Mouse (Mus musculus) MEL (cell line): ENCODE measurements around the gene Flot2. TPM values are rescaled to one million over a fixed set of nuclear protein-coding genes. Genes with fewer than 3 reads are reported as not detected.

ENCODE experiments used
- DNase-seq: peaks from one replicate; pipeline ENCODE4 v3.0.0; 2011; ENCODE audit warnings: low read depth, low spot score
- H3K27ac ChIP-seq: 2 replicates; pipeline ENCODE4 v1.5.1; 2012; ENCODE audit warnings: low read depth, mild to moderate bottlenecking, control low read depth, low read length, moderate library complexity; ENCODE audit not compliant: control insufficient read depth
- H3K27me3 ChIP-seq, 2 experiments: fragments of 150-350 bp in 1 of 2; sonication (generic) in 1 of 2; 2 replicates each; pipeline ENCODE4 v1.6.1; 2012; ENCODE audit warnings: low read length in 2 of 2, mild to moderate bottlenecking in 2 of 2, improper control_type of control experiment in 1 of 2, moderate library complexity in 1 of 2; ENCODE audit not compliant: insufficient read depth in 2 of 2, control insufficient read depth in 1 of 2
- H3K36me3 ChIP-seq, 2 experiments: 2 replicates each; pipeline ENCODE4 v1.6.1; 2012 to 2014; ENCODE audit warnings: low read length in 2 of 2, improper control_type of control experiment in 1 of 2, inconsistent platforms in 1 of 2, mild to moderate bottlenecking in 1 of 2; ENCODE audit not compliant: insufficient read depth in 2 of 2, control insufficient read depth in 1 of 2
- H3K4me1 ChIP-seq, 2 experiments: fragments of 150-350 bp in 1 of 2; sonication (generic) in 1 of 2; 2 replicates each; pipeline ENCODE4 v1.6.1; 2012; ENCODE audit warnings: low read length in 2 of 2, improper control_type of control experiment in 1 of 2, mild to moderate bottlenecking in 1 of 2; ENCODE audit not compliant: insufficient read depth in 2 of 2, control insufficient read depth in 1 of 2
- H3K4me3 ChIP-seq, 2 experiments: fragments of 150-350 bp in 1 of 2; sonication (generic) in 1 of 2; 2 replicates each; pipeline ENCODE4 v1.5.1; 2012; ENCODE audit warnings: low read depth in 2 of 2, low read length in 2 of 2, mild to moderate bottlenecking in 2 of 2, moderate library complexity in 2 of 2, control low read depth in 1 of 2, improper control_type of control experiment in 1 of 2; ENCODE audit not compliant: control insufficient read depth in 1 of 2, insufficient read depth in 1 of 2
- H3K79me2 ChIP-seq: 2 replicates; pipeline ENCODE4 v1.6.1; 2012; ENCODE audit warnings: mild to moderate bottlenecking, low read length, moderate library complexity; ENCODE audit not compliant: control insufficient read depth, poor library complexity, insufficient read depth
- H3K9ac ChIP-seq: 2 replicates; pipeline ENCODE4 v1.6.1; 2012; ENCODE audit warnings: low read depth, mild to moderate bottlenecking, control low read depth, low read length, moderate library complexity; ENCODE audit not compliant: control insufficient read depth, poor library complexity, severe bottlenecking
- H3K9me3 ChIP-seq: fragments of 150-350 bp; sonication (generic); replicated peaks from 2 replicates; pipeline ENCODE4 v1.6.1; 2012; ENCODE audit warnings: mild to moderate bottlenecking, low read length, improper control_type of control experiment, moderate library complexity; ENCODE audit not compliant: insufficient read depth
- BHLHE40 ChIP-seq: IDR thresholded peaks from 2 replicates; pipeline ENCODE4 v1.6.1; 2012; ENCODE audit warnings: low read depth, mild to moderate bottlenecking, inconsistent platforms, low read length, improper control_type of control experiment, borderline replicate concordance
- CHD1 ChIP-seq: IDR thresholded peaks from 2 replicates; pipeline ENCODE4 v1.6.1; 2012; ENCODE audit warnings: low read depth, mild to moderate bottlenecking, inconsistent platforms, low read length, improper control_type of control experiment
- CHD2 ChIP-seq: IDR thresholded peaks from 2 replicates; pipeline ENCODE4 v1.6.1; 2011; ENCODE audit warnings: low read length, improper control_type of control experiment
- CTCF ChIP-seq, 3 experiments: IDR thresholded peaks in 2 of 3; conservative IDR thresholded peaks in 1 of 3; 2 replicates each; pipeline ENCODE4 v1.5.1; 2011 to 2012; ENCODE audit warnings: low read length in 3 of 3, low read depth in 2 of 3, mild to moderate bottlenecking in 2 of 3, improper control_type of control experiment in 1 of 3, inconsistent platforms in 1 of 3, mixed read lengths in 1 of 3, moderate library complexity in 1 of 3; ENCODE audit not compliant: control insufficient read depth in 1 of 3, insufficient read depth in 1 of 3, poor library complexity in 1 of 3, severe bottlenecking in 1 of 3
- EP300 ChIP-seq, 2 experiments: IDR thresholded peaks; 2 replicates each; pipeline ENCODE4 v1.6.1; 2011; ENCODE audit warnings: improper control_type of control experiment in 2 of 2, low read length in 2 of 2, low read depth in 1 of 2, mild to moderate bottlenecking in 1 of 2
- GABPA ChIP-seq: IDR thresholded peaks from 2 replicates; pipeline ENCODE4 v1.6.1; 2012; ENCODE audit warnings: low read depth, mild to moderate bottlenecking, inconsistent platforms, low read length, improper control_type of control experiment, moderate library complexity
- GATA1 ChIP-seq: IDR thresholded peaks from 2 replicates; pipeline ENCODE4 v1.6.1; 2011; ENCODE audit warnings: low read depth, low read length, improper control_type of control experiment
- JUND ChIP-seq: IDR thresholded peaks from 2 replicates; pipeline ENCODE4 v1.6.1; 2011; ENCODE audit warnings: low read depth, mild to moderate bottlenecking, improper control_type of control experiment, low read length
- KAT2A ChIP-seq: conservative IDR thresholded peaks from 2 replicates; pipeline ENCODE4 v1.6.1; 2012; ENCODE audit warnings: low read depth, low read length, improper control_type of control experiment, inconsistent platforms
- MAFK ChIP-seq: IDR thresholded peaks from 2 replicates; pipeline ENCODE4 v1.6.1; 2011; ENCODE audit warnings: low read depth, mild to moderate bottlenecking, low read length, improper control_type of control experiment, borderline replicate concordance
- MAX ChIP-seq: IDR thresholded peaks from 2 replicates; pipeline ENCODE4 v1.6.1; 2011; ENCODE audit warnings: low read length, improper control_type of control experiment
- MAZ ChIP-seq: IDR thresholded peaks from 2 replicates; pipeline ENCODE4 v1.6.1; 2012; ENCODE audit warnings: low read depth, mild to moderate bottlenecking, inconsistent platforms, low read length, improper control_type of control experiment
- MXI1 ChIP-seq: IDR thresholded peaks from 2 replicates; pipeline ENCODE4 v1.6.1; 2011; ENCODE audit warnings: mild to moderate bottlenecking, low read depth, low read length, improper control_type of control experiment
- MYB ChIP-seq: IDR thresholded peaks from 2 replicates; pipeline ENCODE4 v1.6.1; 2011; ENCODE audit warnings: mild to moderate bottlenecking, low read depth, low read length, improper control_type of control experiment
- NELFE ChIP-seq: IDR thresholded peaks from 2 replicates; pipeline ENCODE4 v1.6.1; 2011; ENCODE audit warnings: low read depth, low read length, improper control_type of control experiment
- POLR2A ChIP-seq, 2 experiments: IDR thresholded peaks; 2 replicates each; pipeline ENCODE4 v1.6.1; 2011 to 2012; ENCODE audit warnings: low read length in 2 of 2, mild to moderate bottlenecking in 2 of 2, control low read depth in 1 of 2, improper control_type of control experiment in 1 of 2, low read depth in 1 of 2, moderate library complexity in 1 of 2; ENCODE audit not compliant: control insufficient read depth in 1 of 2, insufficient read depth in 1 of 2, poor library complexity in 1 of 2
- POLR2AphosphoS2 ChIP-seq: IDR thresholded peaks from 2 replicates; pipeline ENCODE4 v1.6.1; 2011; ENCODE audit warnings: low read length, improper control_type of control experiment
- RAD21 ChIP-seq: IDR thresholded peaks from 2 replicates; pipeline ENCODE4 v1.6.1; 2011; ENCODE audit warnings: mild to moderate bottlenecking, low read depth, low read length, improper control_type of control experiment
- RCOR1 ChIP-seq: IDR thresholded peaks from 2 replicates; pipeline ENCODE4 v1.6.1; 2012; ENCODE audit warnings: low read depth, mild to moderate bottlenecking, inconsistent platforms, low read length, improper control_type of control experiment
- SIN3A ChIP-seq: IDR thresholded peaks from 2 replicates; pipeline ENCODE4 v1.6.1; 2012; ENCODE audit warnings: low read length, improper control_type of control experiment, inconsistent platforms
- TAL1 ChIP-seq: IDR thresholded peaks from 2 replicates; pipeline ENCODE4 v1.6.1; 2012; ENCODE audit warnings: mild to moderate bottlenecking, inconsistent platforms, low read length, moderate library complexity, mixed read lengths
- TBP ChIP-seq: IDR thresholded peaks from 2 replicates; pipeline ENCODE4 v1.8.0; 2011; ENCODE audit warnings: low read depth, low read length, improper control_type of control experiment
- TCF12 ChIP-seq: IDR thresholded peaks from 2 replicates; pipeline ENCODE4 v1.6.1; 2014; ENCODE audit warnings: low read depth, mild to moderate bottlenecking, inconsistent platforms, low read length, improper control_type of control experiment, moderate library complexity
- UBTF ChIP-seq: IDR thresholded peaks from 2 replicates; pipeline ENCODE4 v1.6.1; 2012; ENCODE audit warnings: low read depth, mild to moderate bottlenecking, inconsistent platforms, low read length, improper control_type of control experiment, moderate library complexity, borderline replicate concordance; ENCODE audit not compliant: insufficient read depth
- USF1 ChIP-seq: IDR thresholded peaks from 2 replicates; pipeline ENCODE4 v1.6.1; 2014; ENCODE audit warnings: low read depth, mild to moderate bottlenecking, inconsistent platforms, low read length, improper control_type of control experiment, moderate library complexity
- USF2 ChIP-seq, 2 experiments: IDR thresholded peaks; 2 replicates each; pipeline ENCODE4 v1.6.1; 2011 to 2012; ENCODE audit warnings: improper control_type of control experiment in 2 of 2, low read length in 2 of 2, borderline replicate concordance in 1 of 2, inconsistent platforms in 1 of 2, low read depth in 1 of 2, mild to moderate bottlenecking in 1 of 2; ENCODE audit not compliant: insufficient read depth in 1 of 2
- ZNF384 ChIP-seq: IDR thresholded peaks from 2 replicates; pipeline ENCODE4 v1.6.1; 2012; ENCODE audit warnings: low read depth, mild to moderate bottlenecking, inconsistent platforms, low read length, improper control_type of control experiment
- polyA plus RNA-seq, 2 experiments: library from polyadenylated mRNA; stranded (reverse) in 1 of 2; unstranded in 1 of 2; fragments of >175 nt in 1 of 2; fragments of >200 nt in 1 of 2; gene quantifications; 2 replicates each; pipeline versions ENCODE4 v1.2.1 to v1.2.4; 2012; ENCODE audit warnings: low replicate concordance in 2 of 2, low read depth in 1 of 2; ENCODE audit not compliant: insufficient read length in 2 of 2, insufficient read depth in 1 of 2, missing spikeins in 1 of 2
- total RNA-seq: library from RNA; depleted of rRNA; stranded (reverse); fragments of 300-350 nt; gene quantifications from 2 replicates; pipeline ENCODE4 v1.2.3, GENCODE M21; 2012

Flot2 gene
- total and polyA plus RNA-seq, 3 experiments: 0.08 to 0.15 TPM; not detected in 1

DNA sequence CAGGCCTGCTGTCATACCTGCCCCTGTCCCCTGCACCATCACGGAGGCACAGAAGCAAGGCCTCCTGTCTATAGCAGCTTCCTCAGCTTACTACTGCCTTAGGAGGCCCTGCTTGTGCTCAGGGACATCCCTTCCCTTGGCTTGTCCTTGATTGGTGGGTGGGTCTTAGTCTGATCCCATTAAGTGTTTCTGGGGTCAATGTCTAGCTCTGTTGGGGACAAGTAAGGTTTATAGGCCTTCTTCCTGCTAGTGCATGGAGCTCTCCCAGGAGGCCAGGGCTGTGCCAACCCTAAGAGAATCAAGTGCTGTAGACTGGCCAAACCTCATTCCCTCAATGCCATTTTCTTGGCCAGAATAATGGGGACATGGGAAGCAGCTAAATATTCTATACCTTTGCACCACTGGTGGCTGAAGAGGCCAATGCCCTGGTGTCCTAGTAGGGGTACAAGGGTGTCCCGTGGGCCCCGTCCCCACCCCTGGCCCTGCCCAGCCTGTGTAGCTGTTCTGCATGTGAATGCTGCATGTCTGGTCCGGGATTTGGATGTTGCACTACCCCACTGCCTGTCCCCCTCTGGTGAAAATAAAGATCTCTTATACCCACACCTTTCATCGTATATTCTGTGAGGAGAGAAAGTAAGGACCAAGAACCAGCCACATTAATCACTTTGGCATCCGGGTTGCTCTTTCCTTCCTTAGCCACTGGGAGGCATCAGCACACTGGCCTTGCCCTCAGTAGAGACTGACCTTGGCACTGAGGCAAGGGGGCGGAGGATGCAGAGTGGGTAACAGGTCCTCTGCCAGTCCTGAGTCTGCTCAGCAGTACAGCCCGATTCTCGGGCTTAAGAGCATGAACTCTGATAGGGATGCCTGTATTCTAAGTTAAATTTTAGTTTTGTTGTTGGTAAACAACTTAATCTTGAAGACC, 22.4 kb downstream of the Flot2 start (continued):
- TF ChIP-seq TCF12: no peak
- no peak for TF ChIP-seq UBTF
- no peak for TF ChIP-seq POLR2A (IDR thresholded peaks at IDR 0.05; ENCODE audit: control insufficient read depth in 1 of 2, insufficient read depth in 1 of 2, low read depth in 1 of 2, low read length in 2 of 2, poor library complexity in 1 of 2)

DNA sequence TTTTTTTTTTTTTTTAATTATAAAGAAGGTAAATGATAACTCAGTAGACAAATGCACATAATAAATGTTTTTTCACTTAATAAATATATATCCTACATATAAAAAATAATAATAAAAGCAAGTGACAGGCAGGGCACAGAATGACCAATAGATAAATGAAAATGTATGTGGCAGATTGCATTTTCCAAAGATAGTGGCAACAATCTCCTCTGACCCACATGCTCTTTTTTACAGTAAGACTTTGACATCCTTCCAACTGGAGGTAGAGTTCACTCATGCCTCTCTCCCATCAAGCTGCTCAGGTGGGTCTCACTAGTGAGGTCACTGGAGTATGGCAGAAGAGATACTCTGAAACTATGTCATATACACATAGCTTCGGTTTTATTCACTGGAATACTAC, 24.8 kb downstream of the Flot2 start:
- H3K4me1 ChIP-seq: peaks cover 12% of the 10 kb centered on the region in 2 experiments
- H3K4me3 ChIP-seq: no peak overlapping the region
- no peaks in the 10 kb centered on the region for H3K27me3 ChIP-seq
- TF ChIP-seq MAZ (no peak), POLR2A (IDR thresholded peaks at IDR 0.05; ENCODE audit: control insufficient read depth in 1 of 2, insufficient read depth in 1 of 2, low read depth in 1 of 2, low read length in 2 of 2, poor library complexity in 1 of 2) (no peak), GATA1 (peak; percentile 29; the same call in 1 of the 2 replicates), SIN3A (no peak), MXI1 (no peak), JUND (no peak), CTCF (IDR thresholded peaks at IDR 0.05 in 2 of 3, conservative IDR thresholded peaks at IDR 0.05 in 1 of 3; ENCODE audit: control insufficient read depth in 1 of 3, insufficient read depth in 1 of 3, low read depth in 2 of 3, low read length in 3 of 3, poor library complexity in 1 of 3, severe bottlenecking in 1 of 3) (no peak), EP300 (IDR thresholded peaks at IDR 0.05; ENCODE audit: low read depth in 1 of 2, low read length in 2 of 2) (peak in 1 of 2 experiments; percentile 37; a peak in 1 of 4 replicates), MAFK (no peak), ZNF384 (no peak), KAT2A (no peak)
- TF ChIP-seq, all 39 proteins: peak for 2
- no peaks in the 10 kb centered on the region for H3K9me3 ChIP-seq
- DNase-seq: no peak
- H3K27ac ChIP-seq: no peak overlapping the region
- peaks cover 0 to 14% of the 10 kb centered on the region in 2 experiments; a peak in 2 of 4 replicates for H3K36me3 ChIP-seq
- no peak overlapping the region for H3K9ac ChIP-seq
- no peaks in the 10 kb centered on the region for H3K79me2 ChIP-seq

DNA sequence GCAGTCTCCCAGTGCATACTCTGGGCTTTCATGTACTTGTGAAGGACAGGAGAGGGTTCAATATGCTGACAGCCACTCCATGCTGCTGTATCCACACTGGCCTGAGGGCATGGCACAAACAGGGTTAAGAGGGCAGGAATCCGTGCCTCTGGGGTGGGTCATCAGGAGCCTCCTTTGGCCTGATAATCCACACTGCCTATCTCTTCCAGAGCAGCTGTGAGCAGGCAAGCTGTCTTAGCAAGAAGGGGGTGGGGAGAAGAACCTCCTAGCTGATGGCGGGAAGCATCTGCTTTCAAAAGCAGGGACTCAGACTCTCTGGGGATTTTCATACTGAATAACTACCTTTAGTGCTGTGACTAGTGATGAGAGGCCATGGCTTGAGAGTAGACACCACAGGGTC, 28.2 kb downstream of the Flot2 start:
- no peak overlapping the region for H3K4me3 ChIP-seq
- H3K27ac ChIP-seq: peak overlapping the region; percentile 15; the same call in 1 of the 2 replicates
- H3K36me3 ChIP-seq: peaks cover 0 to 35% of the 10 kb centered on the region in 2 experiments; a peak in 2 of 4 replicates
- DNase-seq: peak; percentile 58
- no peaks in the 10 kb centered on the region for H3K9me3 ChIP-seq
- H3K79me2 ChIP-seq: no peaks in the 10 kb centered on the region
- H3K27me3 ChIP-seq: no peaks in the 10 kb centered on the region
- H3K9ac ChIP-seq: no peak overlapping the region
- peaks cover 24 to 34% of the 10 kb centered on the region in 2 experiments for H3K4me1 ChIP-seq
- TF ChIP-seq SIN3A: peak; percentile 77
- TF ChIP-seq MYB: no peak
- no peak for TF ChIP-seq TBP
- TF ChIP-seq RAD21: no peak
- no peak for TF ChIP-seq NELFE
- TF ChIP-seq TCF12: peak; percentile 91
- no peak for TF ChIP-seq KAT2A
- TF ChIP-seq RCOR1: peak; percentile 85
- TF ChIP-seq GATA1: peak; percentile 64
- TF ChIP-seq CHD2: no peak; the same call in 1 of the 2 replicates
- TF ChIP-seq MAX: 0 out of 2 replicates have a peak, but pooled peaks have one; percentile 48
- TF ChIP-seq USF1: no peak
- TF ChIP-seq GABPA: no peak
- TF ChIP-seq MXI1: no peak
- no peak for TF ChIP-seq UBTF
- TF ChIP-seq CHD1: no peak
- no peak for TF ChIP-seq USF2 (IDR thresholded peaks at IDR 0.05; ENCODE audit: borderline replicate concordance in 1 of 2, insufficient read depth in 1 of 2, low read depth in 1 of 2, low read length in 2 of 2)
- peak; percentile 81 for TF ChIP-seq TAL1
- no peak for TF ChIP-seq POLR2AphosphoS2
- TF ChIP-seq BHLHE40: 0 out of 2 replicates have a peak, but pooled peaks have one; percentile 39
